Mouse (Mus musculus) mesoderm, embryonic 11.5 days (tissue): ENCODE data around the gene Acot8.
"Not testable (repeated sequence)": the region's sequence is repeated elsewhere in the genome, so short reads cannot be mapped to it uniquely, and the experiment has no call there.

Source experiments
- DNase-seq: peaks from one replicate; pipeline ENCODE4 v3.0.0-alpha.2; 2012; ENCODE audit warnings: low read depth, low spot score

Gene Acot8

DNA sequence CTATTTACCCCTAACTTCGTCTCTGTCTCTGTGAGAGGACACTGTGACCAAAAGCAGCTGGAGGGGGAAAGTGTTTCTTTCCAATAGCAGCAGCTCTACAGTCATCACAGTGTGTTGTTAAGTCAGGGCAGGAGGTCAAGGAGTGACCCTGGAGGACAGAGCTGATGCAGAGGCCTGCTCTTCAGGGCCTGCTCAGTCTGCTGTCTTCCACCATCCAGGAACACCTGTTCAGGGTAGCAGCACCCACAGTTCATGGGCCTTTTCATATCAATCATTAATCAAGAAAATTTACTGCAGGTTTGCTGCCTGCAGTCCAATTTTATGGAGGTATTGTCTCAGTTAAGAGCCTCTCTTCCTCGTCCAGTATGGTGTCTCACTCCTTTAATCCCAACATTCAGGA, 8.9 kb upstream of the Acot8 start:
- no peak for DNase-seq

DNA sequence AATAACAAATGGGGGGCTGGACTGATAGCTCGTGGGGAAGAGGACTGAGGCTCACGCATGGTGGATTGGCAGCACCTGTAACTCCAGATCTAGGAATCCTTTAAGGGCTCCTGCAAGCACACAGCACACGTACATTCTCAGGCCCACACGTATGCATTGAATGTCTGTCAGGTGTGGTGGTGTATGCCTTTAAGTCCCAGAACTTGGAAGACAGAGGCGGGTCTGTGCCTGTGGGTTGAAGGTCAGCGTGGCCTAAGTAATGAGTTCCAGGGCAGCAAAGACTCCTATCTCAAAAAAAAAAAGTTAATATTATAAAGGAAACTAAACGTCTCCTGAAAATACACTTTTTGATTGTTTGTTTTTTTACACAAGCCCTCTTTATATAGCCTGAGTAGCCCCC, 1.9 kb upstream of the Acot8 start:
- DNase-seq, result no peak

DNA sequence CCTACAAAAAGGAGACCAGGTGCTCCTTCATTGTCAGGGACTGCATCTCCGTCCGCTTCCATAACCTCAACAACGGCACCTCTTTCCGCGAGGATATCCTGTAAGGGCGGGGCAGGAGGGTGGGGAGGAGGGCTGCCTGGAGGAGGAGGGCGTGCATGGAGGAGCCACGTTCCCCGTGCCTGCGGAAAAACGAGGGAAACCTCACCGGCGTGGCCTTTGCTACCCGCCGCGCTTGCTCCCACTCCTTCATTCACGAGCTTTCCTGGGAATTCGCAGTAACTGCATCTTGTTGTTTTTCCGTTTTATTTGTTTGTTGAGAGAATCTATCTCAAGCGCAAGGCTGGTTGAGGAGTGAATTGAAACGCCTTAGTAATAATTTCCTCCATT, 643 bp upstream of the Acot8 start:
- no peak for DNase-seq

DNA sequence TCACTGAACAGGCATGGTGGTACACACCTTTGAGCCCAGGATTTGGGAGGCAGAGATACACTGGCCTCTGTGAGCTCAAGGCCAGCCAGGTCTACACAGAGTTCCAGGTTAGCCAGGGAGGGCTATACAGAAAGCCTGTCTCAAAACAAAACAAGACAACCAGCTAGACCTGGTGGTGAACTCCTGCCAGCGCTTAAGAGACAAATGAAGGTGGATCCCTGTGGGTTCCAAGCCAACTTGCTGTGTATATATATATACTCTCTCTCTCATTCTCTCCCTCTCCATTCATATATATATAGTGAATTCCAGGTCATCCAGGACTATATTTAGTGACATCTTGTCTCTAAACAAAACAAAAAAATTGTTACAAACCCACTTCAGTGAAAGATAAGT, 765 bp downstream of the Acot8 start:
- DNase-seq, result no peak

DNA sequence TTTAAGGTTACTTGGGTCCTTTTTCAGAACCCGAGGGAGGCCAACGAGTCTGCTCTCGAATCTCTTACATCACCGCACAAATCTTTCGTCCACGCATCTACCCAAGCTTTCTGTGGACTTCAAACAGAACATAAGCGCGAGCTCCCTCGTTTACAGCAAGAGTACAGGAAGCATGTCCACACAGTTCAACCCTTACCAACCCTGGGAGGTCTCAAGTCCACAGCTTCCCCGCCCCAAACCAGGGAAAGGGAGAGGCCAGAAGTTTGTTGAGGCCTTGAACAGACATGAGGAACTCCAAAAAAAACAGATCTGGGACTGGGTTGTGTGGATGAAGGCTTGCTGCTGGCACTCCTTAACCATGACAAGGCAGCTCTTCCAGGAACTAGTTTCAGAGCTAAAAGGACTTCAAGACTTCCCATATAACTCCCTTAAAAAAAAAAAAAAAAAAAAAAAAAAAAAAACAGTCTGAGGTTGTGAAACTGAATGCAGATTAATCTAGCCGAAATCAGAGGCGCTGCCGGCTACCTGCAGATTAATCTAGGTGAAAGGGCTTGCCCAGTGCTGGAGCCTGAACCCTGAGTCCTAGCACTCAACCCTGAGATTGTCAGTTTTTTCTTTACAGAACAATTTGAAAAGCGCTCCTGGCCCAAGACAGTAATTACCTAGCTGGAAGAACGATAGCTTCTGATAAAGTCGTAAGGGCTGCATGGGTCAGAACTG, 1.3 kb downstream of the Acot8 start:
- DNase-seq, result no peak

DNA sequence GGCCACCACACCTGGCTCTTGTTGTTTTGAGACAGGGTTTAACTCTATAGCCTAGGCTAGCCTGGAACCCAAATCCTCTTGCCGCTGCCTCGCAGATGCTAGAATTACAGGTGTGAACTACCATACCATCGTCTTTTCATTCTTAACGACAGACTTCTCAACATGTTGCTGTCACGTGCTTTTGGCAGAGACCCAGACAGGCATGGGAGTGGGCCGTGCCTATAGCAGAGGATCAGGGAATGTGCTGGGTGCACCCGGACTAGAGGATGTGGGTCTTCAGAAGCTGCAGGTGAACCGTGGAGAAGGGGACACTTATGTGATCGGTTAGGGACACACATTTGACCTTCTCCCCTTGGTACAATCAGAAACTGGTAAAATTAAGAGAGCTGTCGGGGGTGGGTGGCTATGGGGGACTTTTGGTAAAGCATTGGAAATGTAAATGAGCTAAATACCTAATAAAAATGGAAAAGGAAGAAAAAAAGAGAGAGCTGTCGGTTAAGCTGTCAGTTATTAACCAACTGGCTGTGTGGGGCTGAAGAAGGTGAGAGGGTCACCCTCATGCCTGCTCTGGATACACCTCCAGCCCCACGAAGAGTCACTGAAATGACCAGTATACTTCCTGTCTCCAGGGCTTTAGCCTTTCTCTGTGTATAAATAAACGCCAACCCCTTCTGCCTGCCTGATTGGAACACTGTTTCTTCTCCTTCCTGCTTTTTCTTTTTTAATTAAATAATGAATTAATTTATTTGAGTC, 4.3 kb downstream of the Acot8 start:
- no peak for DNase-seq

DNA sequence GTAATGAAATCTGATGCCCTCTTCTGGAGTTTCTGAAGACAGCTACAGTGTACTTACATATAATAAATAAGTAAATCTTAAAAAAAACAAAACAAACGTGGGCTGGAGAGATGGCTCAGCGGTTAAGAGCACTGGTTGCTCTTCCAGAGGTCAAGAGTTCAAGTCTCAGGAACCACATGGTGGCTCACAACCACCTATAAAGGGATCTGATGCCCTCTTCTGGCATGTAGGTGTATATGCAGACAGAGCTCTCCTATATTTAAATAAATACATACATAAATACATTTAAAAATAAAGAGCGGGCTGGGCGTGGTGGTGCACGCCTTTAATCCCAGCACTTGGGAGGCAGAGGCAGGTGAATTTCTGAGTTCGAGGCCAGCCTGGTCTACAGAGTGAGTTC, 6.1 kb downstream of the Acot8 start:
- not testable (repeated sequence) for DNase-seq

DNA sequence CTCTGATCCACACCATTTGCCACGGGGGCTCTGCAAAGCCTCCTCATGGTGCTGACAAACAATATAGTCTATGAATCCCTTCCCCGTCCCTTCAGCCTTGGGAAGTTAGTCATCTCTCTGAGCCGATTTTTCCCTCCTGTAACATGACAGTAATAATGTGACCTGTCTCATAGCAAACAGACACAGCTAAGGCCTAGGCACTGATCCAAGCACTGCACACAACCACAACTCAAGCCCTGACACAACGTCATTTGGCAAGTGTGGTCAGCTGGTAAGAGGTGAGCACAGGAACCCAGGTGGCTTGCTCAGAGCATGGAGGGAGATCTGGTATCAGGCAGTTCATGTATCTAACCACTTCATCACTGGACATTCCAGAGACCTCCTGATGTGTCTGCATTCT, 8.8 kb downstream of the Acot8 start:
- DNase-seq, result no peak

DNA sequence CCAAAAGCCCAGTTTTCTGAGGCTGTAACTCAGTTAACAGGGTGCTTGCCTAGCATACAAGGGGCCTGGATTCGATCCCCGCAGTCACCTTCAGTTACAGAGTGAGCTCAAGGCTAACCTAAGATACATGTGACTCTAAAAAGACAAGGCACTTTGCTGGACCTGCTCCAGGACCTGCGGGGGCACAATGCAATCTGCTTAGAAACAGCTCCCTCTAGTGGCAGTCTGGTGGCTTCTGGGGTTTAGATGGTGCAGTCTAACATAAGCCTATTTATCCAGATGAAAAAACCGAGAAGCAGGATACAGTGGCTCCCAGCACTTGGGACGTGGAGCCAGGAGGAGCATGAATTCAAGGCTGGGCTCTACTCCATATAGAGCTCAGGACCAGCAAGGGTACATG, 10.4 kb downstream of the Acot8 start:
- peak; percentile 89 for DNase-seq

DNA sequence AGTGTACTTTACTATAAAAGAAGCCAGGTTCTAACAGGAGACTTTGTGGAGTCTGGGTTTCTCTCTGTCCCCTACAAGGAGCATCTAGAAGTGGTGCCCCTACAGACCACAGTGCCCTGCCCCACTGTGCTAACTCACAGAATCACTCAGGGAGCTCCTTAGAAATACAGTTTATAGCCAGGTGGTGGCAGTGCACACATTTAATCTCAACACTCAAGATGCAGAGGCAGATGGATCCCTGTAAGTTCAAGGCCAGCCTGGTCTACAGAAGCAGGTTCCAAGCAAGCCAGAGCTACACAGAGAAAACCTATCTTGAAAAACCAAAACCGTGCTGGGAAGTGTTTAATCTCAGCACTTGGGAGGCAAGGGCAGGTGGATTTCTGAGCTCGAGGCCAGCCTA, 10.9 kb downstream of the Acot8 start:
- DNase-seq, result no peak

DNA sequence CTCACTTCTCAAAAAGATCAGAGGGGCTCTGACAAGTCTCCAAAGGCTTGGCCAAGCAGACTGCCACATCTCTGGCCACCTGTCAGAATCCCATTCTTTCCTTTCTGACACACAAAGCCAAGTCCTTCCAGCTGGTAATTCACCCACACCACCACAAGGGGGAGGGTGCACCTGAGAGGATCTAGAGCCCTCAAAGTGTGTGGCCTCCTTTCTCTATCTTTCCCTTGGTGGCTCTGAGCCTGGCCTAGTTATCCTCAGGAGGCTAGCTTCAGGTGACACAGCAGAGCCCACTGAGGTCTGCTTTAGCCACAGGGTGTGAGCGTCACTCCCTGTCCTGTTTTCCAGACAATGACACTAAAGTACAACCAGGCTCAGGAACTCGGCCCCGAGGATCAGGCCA, 11.4 kb downstream of the Acot8 start:
- peak; percentile 65 for DNase-seq

DNA sequence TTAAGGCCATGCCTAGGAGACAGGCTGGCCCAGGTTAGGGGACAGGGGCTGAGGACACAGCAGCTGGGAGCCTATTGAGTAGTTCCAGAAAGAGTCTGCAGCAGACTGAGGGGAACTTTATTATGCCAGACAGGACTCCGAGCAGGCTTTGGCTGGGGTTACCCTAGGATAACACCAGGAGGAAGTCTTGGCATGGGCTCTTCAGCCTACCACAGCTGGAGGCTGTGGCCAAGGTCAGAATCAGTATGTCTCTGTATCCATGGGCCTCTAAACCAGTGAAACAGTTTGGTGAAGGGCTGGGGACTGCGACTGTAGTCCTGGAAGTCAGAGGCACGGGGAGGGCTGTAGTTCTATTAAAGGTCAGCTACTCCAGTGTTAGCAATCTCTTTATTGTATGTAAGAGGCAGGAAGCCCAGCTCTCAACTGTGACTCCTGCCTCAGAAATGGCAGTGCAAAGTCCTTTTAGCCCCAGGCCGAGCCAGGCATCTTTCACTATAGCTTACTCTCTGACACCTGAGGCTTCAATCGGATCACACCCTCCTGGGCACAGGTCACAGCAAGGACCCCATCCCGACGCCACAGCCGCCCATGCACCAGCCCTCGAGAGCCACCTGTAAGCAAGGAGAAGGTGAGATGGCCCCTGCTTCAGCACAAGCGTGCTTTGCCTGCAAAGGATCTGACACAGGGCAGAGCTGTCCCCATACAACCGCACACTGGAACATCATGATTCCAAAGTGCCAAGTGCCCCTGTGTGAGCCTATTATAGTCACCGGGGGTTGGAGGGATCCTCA, 12.1 kb downstream of the Acot8 start:
- DNase-seq, result no peak

DNA sequence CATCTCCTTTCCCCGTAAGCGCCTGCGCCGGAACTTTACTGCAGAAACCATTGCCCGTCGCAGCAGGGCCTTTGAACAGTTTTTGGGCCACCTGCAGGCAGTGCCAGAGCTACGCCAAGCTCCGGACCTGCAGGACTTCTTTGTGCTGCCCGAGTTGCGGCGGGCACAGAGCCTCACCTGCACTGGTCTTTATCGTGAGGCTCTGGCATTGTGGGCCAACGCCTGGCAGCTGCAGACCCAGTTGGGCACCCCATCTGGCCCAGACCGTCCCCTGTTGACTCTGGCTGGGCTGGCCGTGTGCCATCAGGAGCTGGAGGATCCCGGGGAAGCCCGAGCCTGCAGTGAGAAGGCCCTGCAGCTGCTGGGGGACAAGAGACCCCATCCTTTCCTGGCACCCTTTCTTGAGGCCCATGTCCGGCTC, 12.8 kb downstream of the Acot8 start:
- DNase-seq, result no peak

DNA sequence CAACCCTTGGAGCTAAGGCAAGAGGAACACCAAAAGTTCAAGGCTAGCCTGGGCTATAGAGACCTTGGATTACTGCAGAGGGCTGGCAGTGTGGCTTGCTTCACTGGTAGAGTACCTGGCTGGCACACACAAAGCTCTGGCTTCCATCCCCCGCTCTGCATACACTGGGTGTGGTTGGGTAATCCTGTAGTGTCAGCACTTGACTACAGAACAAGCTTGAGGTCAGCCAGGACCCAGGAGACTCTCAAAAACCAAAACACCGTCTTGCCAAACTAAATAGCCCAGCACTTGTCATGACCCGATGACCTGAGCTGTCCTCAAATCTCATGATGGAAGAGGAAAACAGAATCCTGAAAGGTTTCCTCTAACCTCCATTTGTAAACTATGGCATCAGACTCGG, 14.2 kb downstream of the Acot8 start:
- no peak for DNase-seq

DNA sequence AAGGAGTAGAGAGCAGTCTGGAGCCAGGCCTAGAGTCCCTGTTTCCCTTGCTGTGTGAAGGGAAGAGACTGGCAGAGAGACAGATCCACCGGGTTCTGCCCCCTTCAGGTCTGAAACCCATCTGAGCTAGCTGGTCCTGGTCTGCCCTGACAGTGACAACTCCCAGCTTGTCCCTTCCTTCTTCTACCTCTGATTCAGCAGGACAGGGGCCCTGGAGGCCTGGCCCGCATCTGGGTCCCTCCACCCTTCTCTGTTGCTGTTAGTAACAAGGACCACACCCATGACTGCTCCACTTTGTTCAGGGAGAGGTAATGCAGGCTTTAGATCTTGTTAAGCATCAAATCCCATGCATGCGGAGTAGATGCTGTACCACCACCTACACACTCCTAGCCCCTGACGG, 16.3 kb downstream of the Acot8 start:
- no peak for DNase-seq

DNA sequence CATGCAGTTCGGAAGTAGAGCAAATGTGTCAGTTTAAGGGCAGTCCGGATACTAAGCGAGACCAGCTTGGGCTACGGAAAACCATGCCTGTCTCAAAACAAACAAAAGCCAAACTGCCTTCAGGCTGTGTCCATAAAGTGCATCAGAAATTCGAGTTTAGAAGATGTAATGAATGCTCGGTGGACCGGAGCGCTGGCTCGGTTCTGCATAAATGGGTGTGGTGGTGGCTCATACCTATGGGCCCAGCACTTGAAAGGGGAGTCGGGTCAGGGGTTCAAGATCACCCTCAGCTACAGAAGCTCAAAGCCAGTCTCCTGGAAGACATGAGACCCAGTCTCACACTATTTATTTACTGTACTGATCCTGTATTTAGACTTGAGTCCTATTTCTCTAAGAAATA, 16.9 kb downstream of the Acot8 start:
- no peak for DNase-seq

DNA sequence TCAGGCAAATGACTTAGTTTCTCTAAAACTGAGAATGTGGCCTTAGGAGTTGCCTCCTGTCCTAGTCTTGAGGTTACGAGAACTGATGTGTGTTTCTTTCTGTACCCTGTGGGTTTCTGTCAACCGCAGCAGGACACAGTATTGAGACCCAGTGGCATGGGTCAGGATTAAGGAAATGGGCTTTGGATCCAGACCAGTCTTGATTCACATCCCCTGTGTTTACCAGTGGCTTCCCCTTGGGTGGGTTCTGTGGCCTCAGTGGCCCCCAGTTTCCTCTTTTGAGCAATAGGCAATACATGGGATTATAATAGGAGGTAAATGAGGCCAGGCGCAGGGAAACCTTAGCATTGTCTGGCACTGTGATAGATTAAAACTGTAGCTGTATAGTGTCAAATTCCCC, 17.6 kb downstream of the Acot8 start:
- DNase-seq, result no peak

DNA sequence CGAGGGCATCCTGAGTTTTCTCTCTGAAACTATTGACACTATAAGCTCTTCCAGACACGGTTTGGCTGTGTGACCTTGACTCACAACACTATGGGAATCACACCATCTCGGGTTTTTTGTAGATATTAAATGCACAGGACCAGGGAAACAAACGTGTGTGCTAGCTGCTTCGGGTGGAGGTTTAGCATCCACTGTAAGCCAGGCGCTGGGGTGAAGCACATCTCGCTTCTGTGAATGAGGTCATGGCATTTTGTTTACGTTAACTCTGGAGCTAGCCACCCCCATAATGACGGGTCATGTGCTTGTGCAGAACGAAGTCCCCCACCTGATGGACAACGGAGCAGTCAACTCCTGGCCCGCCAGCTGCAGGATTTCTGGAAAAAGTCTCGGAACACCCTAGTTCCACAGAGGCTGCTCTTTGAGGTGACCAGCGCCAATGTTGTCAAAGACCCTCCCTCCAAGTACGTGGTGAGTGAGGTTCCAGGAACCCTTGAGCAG, 18.2 kb downstream of the Acot8 start:
- DNase-seq, result no peak

DNA sequence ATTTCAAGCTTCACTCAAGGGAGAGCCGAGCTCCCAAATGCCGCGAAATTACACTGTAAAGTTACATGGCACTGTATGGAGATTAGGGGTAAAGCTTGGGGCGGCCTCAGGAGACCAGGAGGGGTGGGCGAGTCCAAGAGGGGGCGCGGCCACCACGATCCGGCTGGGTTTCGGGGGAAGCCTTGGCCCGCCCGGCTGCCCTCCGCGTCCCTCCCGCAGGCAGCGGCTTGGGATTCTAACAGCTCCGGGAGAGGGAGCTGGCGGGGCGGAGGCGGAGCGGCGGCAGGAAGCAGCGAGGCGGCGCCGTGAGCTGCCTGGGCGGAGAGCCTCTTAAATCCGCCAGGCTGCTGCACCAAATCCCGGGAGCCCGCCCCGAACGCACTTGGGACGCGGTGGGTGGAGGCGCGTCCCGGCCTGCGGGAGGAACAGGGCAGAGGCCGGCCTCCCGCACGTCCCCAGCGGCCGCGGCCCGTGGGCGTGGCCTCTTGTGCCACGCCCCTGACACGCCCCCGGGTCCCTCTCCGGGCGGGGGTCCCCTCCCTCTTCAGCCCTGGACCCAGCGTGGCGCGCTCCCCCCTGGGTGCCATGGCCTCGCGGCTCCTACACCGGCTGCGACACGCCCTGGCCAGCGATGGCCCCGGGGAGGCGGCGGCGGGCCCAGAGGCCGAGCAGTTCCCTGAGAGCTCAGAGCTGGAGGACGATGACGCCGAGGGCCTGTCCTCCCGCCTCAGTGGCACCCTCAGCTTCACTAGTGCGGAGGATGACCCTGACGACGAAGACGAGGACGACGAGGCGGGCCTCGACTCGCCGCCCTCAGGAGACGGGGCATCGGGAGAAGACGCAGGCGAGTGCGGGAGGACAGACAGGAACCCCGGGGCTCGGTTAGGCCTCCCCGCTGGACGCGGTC, 18.9 kb downstream of the Acot8 start, which contains the start of gene Snx21:
TSS of gene Snx21 (plus strand) at position 343 of the 907 bp plus-strand sequence.
- peak; percentile 85 for DNase-seq

DNA sequence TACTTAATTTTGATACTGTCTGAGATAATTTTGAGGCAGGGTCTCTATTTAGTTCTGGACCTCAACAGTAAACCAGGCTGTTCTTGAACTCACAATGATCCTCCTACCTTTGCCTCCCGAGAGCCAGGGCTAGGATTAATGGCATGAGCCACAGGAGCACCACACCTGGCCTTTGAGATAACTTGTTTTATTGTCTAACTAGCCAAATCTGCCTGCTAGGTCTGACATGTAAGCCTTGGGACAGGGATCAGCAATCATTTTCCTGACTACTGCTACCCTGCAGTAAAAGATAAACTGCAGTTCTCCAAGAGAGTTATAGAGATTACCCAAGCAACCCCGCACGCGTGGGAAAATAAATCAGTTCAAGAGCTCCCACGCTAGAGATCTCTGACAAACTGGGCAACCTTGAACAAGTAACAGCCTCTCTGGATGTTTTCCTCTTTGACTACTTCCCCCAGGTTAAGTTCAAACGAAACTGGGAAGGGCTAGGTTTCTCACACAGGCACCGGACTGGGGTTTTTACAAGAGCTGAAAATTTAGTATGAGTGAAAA, 19.7 kb downstream of the Acot8 start:
- no peak for DNase-seq
